Mouse (Mus musculus): Measurements from ENCODE around the gene Zfp990. TPM values are rescaled to one million over a fixed set of nuclear protein-coding genes. Genes with fewer than 3 reads are reported as not detected.
"Not testable (repeated sequence)": the region's sequence is repeated elsewhere in the genome, so short reads cannot be mapped to it uniquely, and the experiment has no call there.

Zfp990 gene
- total RNA-seq (2022), result under 1 TPM; 0.12 to 0.44 (median 0.18) TPM

- DNase-seq (ENCODE audit: low spot score), result not testable (repeated sequence)
Observed at GRCm38 (mm10) chr4:145510459-145510858, at the start of gene Zfp990. Zfp990 (plus strand) TSS chr4:145510759.

- not testable (repeated sequence) for DNase-seq (ENCODE audit: low spot score)
Observed at GRCm38 (mm10) chr4:145463553-145464253, 46.9 kb upstream of the Zfp990 start.

GRCm38 (mm10) chr4:145478128-145478527, 32.4 kb upstream of the Zfp990 start:
- DNase-seq (ENCODE audit: low spot score), result no peak

- DNase-seq (ENCODE audit: low spot score), result not testable (repeated sequence)
Observed at GRCm38 (mm10) chr4:145480699-145481098, 29.9 kb upstream of the Zfp990 start.

GRCm38 (mm10) chr4:145489396-145489795, 21.2 kb upstream of the Zfp990 start:
- no peak for DNase-seq (ENCODE audit: low spot score)

GRCm38 (mm10) chr4:145492132-145492531, 18.4 kb upstream of the Zfp990 start:
- DNase-seq (ENCODE audit: low spot score), result no peak

GRCm38 (mm10) chr4:145493316-145493715, 17.2 kb upstream of the Zfp990 start:
- DNase-seq (ENCODE audit: low spot score), result not testable (repeated sequence)

GRCm38 (mm10) chr4:145514637-145515036, 4.1 kb downstream of the Zfp990 start:
- not testable (repeated sequence) for DNase-seq (ENCODE audit: low spot score)

- DNase-seq (ENCODE audit: low spot score), result not testable (repeated sequence)
Observed at GRCm38 (mm10) chr4:145515776-145516565, 5.4 kb downstream of the Zfp990 start.

GRCm38 (mm10) chr4:145517391-145517790, 6.8 kb downstream of the Zfp990 start:
- not testable (repeated sequence) for DNase-seq (ENCODE audit: low spot score)

- not testable (repeated sequence) for DNase-seq (ENCODE audit: low spot score)
Observed at GRCm38 (mm10) chr4:145543861-145544260, 33.3 kb downstream of the Zfp990 start.

GRCm38 (mm10) chr4:145545106-145545505, 34.5 kb downstream of the Zfp990 start:
- not testable (repeated sequence) for DNase-seq (ENCODE audit: low spot score)

GRCm38 (mm10) chr4:145545734-145546349, 35.3 kb downstream of the Zfp990 start:
- DNase-seq (ENCODE audit: low spot score), result not testable (repeated sequence)

GRCm38 (mm10) chr4:145546477-145546876, 35.9 kb downstream of the Zfp990 start:
- not testable (repeated sequence) for DNase-seq (ENCODE audit: low spot score)

GRCm38 (mm10) chr4:145556680-145557079, 46.1 kb downstream of the Zfp990 start:
- no peak for DNase-seq (ENCODE audit: low spot score)

GRCm38 (mm10) chr4:145559505-145560099, 49.0 kb downstream of the Zfp990 start:
- DNase-seq (ENCODE audit: low spot score), result no peak

- no peak for DNase-seq (ENCODE audit: low spot score)
Observed at GRCm38 (mm10) chr4:145564111-145564821, 53.7 kb downstream of the Zfp990 start.

GRCm38 (mm10) chr4:145570461-145570860, 59.9 kb downstream of the Zfp990 start:
- DNase-seq (ENCODE audit: low spot score), result not testable (repeated sequence)

- not testable (repeated sequence) for DNase-seq (ENCODE audit: low spot score)
Observed at GRCm38 (mm10) chr4:145576623-145577022, 66.1 kb downstream of the Zfp990 start.

- not testable (repeated sequence) for DNase-seq (ENCODE audit: low spot score)
Observed at GRCm38 (mm10) chr4:145580333-145580732, 69.8 kb downstream of the Zfp990 start.

GRCm38 (mm10) chr4:145585078-145585477, 74.5 kb downstream of the Zfp990 start, which contains the start of gene Gm13212:
Gm13212 (plus strand) TSS chr4:145585166.
- not testable (repeated sequence) for DNase-seq (ENCODE audit: low spot score)

Measured in heart, adult 8-10 months (tissue).